ENCODE assay signal across 25 mouse cellular contexts in the genomic region with DNA sequence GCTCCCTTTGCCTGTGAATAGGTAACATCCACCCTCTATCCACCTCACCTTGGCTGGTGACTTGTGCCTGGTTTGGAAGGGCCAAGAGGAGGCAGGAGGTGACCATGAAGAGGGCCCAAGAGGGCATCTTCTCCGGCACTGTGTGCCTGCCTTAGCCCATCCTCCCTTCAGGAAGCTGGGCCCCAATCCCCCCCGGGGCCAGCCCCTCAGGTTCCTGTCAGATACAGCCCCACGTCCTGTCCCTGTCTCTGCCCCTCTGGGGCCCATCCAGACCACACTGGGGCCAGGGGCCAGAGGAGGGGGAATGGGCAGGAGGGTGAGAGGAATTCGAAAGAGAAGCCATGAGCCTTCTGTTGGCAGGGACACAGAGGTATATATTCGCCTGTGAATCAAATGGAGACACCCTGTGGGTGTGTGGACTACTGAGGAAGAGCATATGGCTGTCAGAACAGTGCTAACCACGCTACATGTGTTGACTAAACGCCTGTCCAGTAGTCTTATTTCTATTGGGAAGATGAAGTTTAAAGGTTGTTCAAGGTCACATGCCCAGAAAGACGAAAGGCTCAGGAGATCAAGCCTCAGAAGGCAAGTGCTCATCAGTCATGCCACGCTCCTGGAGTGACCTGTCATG. TPM values are rescaled to one million over a fixed set of nuclear protein-coding genes. Genes with fewer than 3 reads are reported as not detected.
DNase-seq lines count a peak whose midpoint lies in the region; ATAC-seq and TF ChIP-seq lines count a peak whose summit lies in the region.
"Had no signal": no experiment of that assay in that cellular context is flagged by ENCODE, and none has a peak within 500 bp of the region (broad histone marks: within the 10 kb centered on the region; RNA-seq: fewer than 3 reads in every experiment).

Mpl (minus strand) TSS at position 169 of the 631 bp plus-strand sequence.

- H3K27me3 ChIP-seq in spleen, adult 2 months (ENCODE audit: control insufficient read depth, insufficient read depth, low read length), result no peaks in the 10 kb centered on the region
- H3K27me3 ChIP-seq in liver, embryonic 12.5 days (replicated peaks), result no peaks in the 10 kb centered on the region
- H3K27me3 ChIP-seq: heart, embryonic 13.5 days; neural tube, embryonic 15.5 days had no signal

- no peak within 1 kb of the TSS for H3K27ac ChIP-seq in spleen, adult 2 months (ENCODE audit: insufficient read depth, low read length)
- H3K27ac ChIP-seq in liver, embryonic 12.5 days, result no peak within 1 kb of the TSS
- H3K27ac ChIP-seq: forebrain, embryonic 10.5 days; heart, embryonic 13.5 days; hindbrain, embryonic 14.5 days; liver, embryonic 14.5 days; midbrain, embryonic 10.5 days; neural tube, embryonic 15.5 days had no signal

- peak; percentile 63; the same call in 1 of the 2 replicates for ATAC-seq in liver, embryonic 12.5 days
- ATAC-seq: activated CD4-positive, CD25-positive, alpha-beta regulatory T cell, adult 4 months; forebrain, embryonic 16.5 days; inflammation-experienced regulatory T-cells, adult 6 months had no signal

- no peak within 1 kb of the TSS for H3K4me3 ChIP-seq in spleen, adult 2 months (ENCODE audit: extremely low read depth, insufficient read depth, insufficient read length)
- H3K4me3 ChIP-seq in liver, embryonic 12.5 days, result peak within 1 kb of the TSS; percentile 11
- H3K4me3 ChIP-seq: forebrain, embryonic 10.5 days; heart, embryonic 13.5 days; midbrain, embryonic 10.5 days; neural tube, embryonic 15.5 days had no signal

- no peaks in the 10 kb centered on the region for H3K4me1 ChIP-seq in spleen, adult 2 months (ENCODE audit: control insufficient read depth, insufficient read depth, insufficient read length)
- H3K4me1 ChIP-seq in liver, embryonic 12.5 days, result peaks cover 10% of the 10 kb centered on the region
- H3K4me1 ChIP-seq: forebrain, embryonic 10.5 days; heart, embryonic 13.5 days; midbrain, embryonic 10.5 days; neural tube, embryonic 15.5 days had no signal

- H3K36me3 ChIP-seq in spleen, adult 2 months (ENCODE audit: control insufficient read depth, insufficient read depth, low read length), result no peaks in the 10 kb centered on the region
- no peaks in the 10 kb centered on the region for H3K36me3 ChIP-seq in liver, embryonic 12.5 days
- H3K36me3 ChIP-seq: forebrain, embryonic 10.5 days; heart, embryonic 13.5 days; midbrain, embryonic 10.5 days; neural tube, embryonic 15.5 days had no signal

- TF ChIP-seq POLR2A in spleen, adult 2 months (IDR thresholded peaks at IDR 0.05; ENCODE audit: low read depth, low read length), result no peak

- intact Hi-C loops in left cerebral cortex, postnatal 36 days (cut with DNase I), result no loop called here

- TF ChIP-seq CTCF in spleen, adult 2 months (IDR thresholded peaks at IDR 0.05; ENCODE audit: extremely low read depth, insufficient read depth, insufficient read length, insufficient replicate concordance), result no peak

- H3K9ac ChIP-seq in liver, embryonic 12.5 days, result no peak within 1 kb of the TSS
- H3K9ac ChIP-seq: heart, embryonic 13.5 days; hindbrain, embryonic 14.5 days; liver, embryonic 14.5 days; neural tube, embryonic 15.5 days had no signal

- peak within 1 kb of the TSS; percentile 17; the same call in 1 of the 2 replicates for H3K4me2 ChIP-seq in liver, embryonic 12.5 days
- H3K4me2 ChIP-seq: heart, embryonic 13.5 days; hindbrain, embryonic 14.5 days; neural tube, embryonic 15.5 days had no signal

- WGBS in spleen, adult 2 months, result 36% methylated on average over 9 of the region's 9 CpGs
- WGBS in liver, embryonic 12.5 days (ENCODE audit: insufficient replicate concordance), result 23% methylated on average over 9 of the region's 9 CpGs

- DNase-seq in left cerebral cortex, postnatal 36 days (ENCODE audit: low spot score in 2 of 2), result peak; percentile 26 to 32
- no peak for DNase-seq in left cerebral cortex, adult 18-20 months (ENCODE audit: low spot score in 2 of 2)
- no peak for DNase-seq in spleen, adult 2 months (ENCODE audit: low read depth in 1 of 2, low spot score in 2 of 2)
- no peak for DNase-seq in spleen, postnatal 4 days (ENCODE audit: low spot score in 2 of 2)
- DNase-seq in kidney, adult 11 months, result no peak
- DNase-seq in B cell, adult 2 months, result no peak
- DNase-seq: adrenal gland, adult 8-10 months; cerebellum, adult 9-10 months; heart, postnatal 14 days; kidney, adult 2 months; kidney, postnatal 10 days; lung, postnatal 4 days; spleen, adult 18-20 months; thymus, postnatal 25 days had no signal

- no peaks in the 10 kb centered on the region for H3K9me3 ChIP-seq in liver, embryonic 12.5 days (replicated peaks)
- H3K9me3 ChIP-seq: forebrain, embryonic 10.5 days; heart, embryonic 13.5 days; midbrain, embryonic 10.5 days; neural tube, embryonic 15.5 days had no signal

RNA-seq across cellular contexts. Expression of gene Mpl, which starts in this region (rescaled TPM):
- under 1 TPM; 0.79 to 0.94 TPM for total RNA-seq in left cerebral cortex, postnatal 36 days (2021)
- under 1 TPM; 0.51 to 0.91 TPM for total RNA-seq in left cerebral cortex, adult 18-20 months (2021)
- polyA plus RNA-seq in spleen, adult 2 months (2012; rRNA removed), result 10.2 and 10.4 TPM in 2 replicates
- 17.4 and 19.4 TPM in 2 replicates for polyA plus RNA-seq in liver, embryonic 12.5 days (2016; fragmentation: Nextera tagmentation; extraction: Ambion mirVana)
- total RNA-seq: gastrocnemius, adult 18-20 months had no signal
- polyA plus RNA-seq: activated CD4-positive, CD25-positive, alpha-beta regulatory T cell, adult 4 months; forebrain, embryonic 16.5 days; inflammation-experienced regulatory T-cells, adult 6 months had no signal

Comparison
In these comparisons a context has a peak if more than half of its experiments do, and no peak if none do; other contexts are left out.
1. Peak in DNase-seq in left cerebral cortex, postnatal 36 days; RNA of the gene not detected or under 1 TPM.